14 mouse cellular contexts compared by ENCODE assay signal in genomic region chr7:45102441-45102840, GRCm38 (mm10). TPM values are rescaled to one million over a fixed set of nuclear protein-coding genes. Genes with fewer than 3 reads are reported as not detected.
A peak's percentile ranks its signal among the peaks of the same experiment; 100 is the strongest.
DNase-seq lines count a peak whose midpoint lies in the region; ATAC-seq and TF ChIP-seq lines count a peak whose summit lies in the region.
"Had no signal": no experiment of that assay in that cellular context is flagged by ENCODE, and none has a peak within 500 bp of the region (broad histone marks: within the 10 kb centered on the region; RNA-seq: fewer than 3 reads in every experiment).

No protein-coding gene starts in this region.

- peaks cover 8% of the 10 kb centered on the region; the same call in 1 of the 2 replicates for H3K36me3 ChIP-seq in kidney, embryonic 15.5 days
- no peaks in the 10 kb centered on the region; the same call in 1 of the 2 replicates for H3K36me3 ChIP-seq in liver, embryonic 12.5 days
- H3K36me3 ChIP-seq: limb, embryonic 12.5 days had no signal

- no peak for DNase-seq in gastrocnemius, adult 2 months
- no peak for DNase-seq in gastrocnemius, postnatal 25 days
- no peak for DNase-seq in kidney, postnatal 10 days
- no peak for DNase-seq in spleen, postnatal 10 days (ENCODE audit: low spot score in 2 of 2)
- DNase-seq in cerebellum, adult 9-10 months: no peak
- DNase-seq: cerebellum, adult 11-12 months; gastrocnemius, postnatal 10 days had no signal

- no peaks in the 10 kb centered on the region for H3K9me3 ChIP-seq in kidney, embryonic 15.5 days (replicated peaks)
- no peaks in the 10 kb centered on the region for H3K9me3 ChIP-seq in liver, embryonic 12.5 days (replicated peaks)
- H3K9me3 ChIP-seq: limb, embryonic 12.5 days had no signal

- no peak overlapping the region for H3K9ac ChIP-seq in kidney, embryonic 15.5 days
- H3K9ac ChIP-seq in liver, embryonic 12.5 days: no peak overlapping the region
- H3K9ac ChIP-seq: limb, embryonic 12.5 days had no signal

- peak overlapping the region; percentile 94 for H3K27ac ChIP-seq in gastrocnemius, adult 2 months
- peak overlapping the region; percentile 95 for H3K27ac ChIP-seq in kidney, embryonic 15.5 days
- peak overlapping the region; percentile 89 for H3K27ac ChIP-seq in brown adipose tissue, adult 24 weeks (replicated peaks; ENCODE audit: low read depth, low read length)
- no peak overlapping the region for H3K27ac ChIP-seq in liver, embryonic 12.5 days

- no peak for ATAC-seq in kidney, embryonic 15.5 days (replicated peaks; ENCODE audit: low FRiP score)
- ATAC-seq in liver, embryonic 12.5 days: no peak

- WGBS in kidney, embryonic 15.5 days: 65% methylated on average over 11 of the region's 11 CpGs
- WGBS in liver, embryonic 12.5 days (ENCODE audit: insufficient replicate concordance): 49% methylated on average over 11 of the region's 11 CpGs

- TF ChIP-seq CTCF in gastrocnemius, adult 2 months (IDR thresholded peaks at IDR 0.05): no peak

- H3K4me1 ChIP-seq in kidney, embryonic 15.5 days: peaks cover 41% of the 10 kb centered on the region
- H3K4me1 ChIP-seq in brown adipose tissue, adult 24 weeks (ENCODE audit: control insufficient read depth, insufficient read depth, insufficient read length, low read length): peaks cover 42% of the 10 kb centered on the region
- H3K4me1 ChIP-seq in liver, embryonic 12.5 days: peaks cover 30% of the 10 kb centered on the region

- peak overlapping the region; percentile 72 for H3K4me3 ChIP-seq in gastrocnemius, adult 2 months
- peak overlapping the region; percentile 43 for H3K4me3 ChIP-seq in kidney, embryonic 15.5 days (replicated peaks)
- peak overlapping the region; percentile 76 for H3K4me3 ChIP-seq in brown adipose tissue, adult 24 weeks (ENCODE audit: insufficient read depth, low read depth, low read length)
- no peak overlapping the region for H3K4me3 ChIP-seq in liver, embryonic 12.5 days
- H3K4me3 ChIP-seq: limb, embryonic 12.5 days had no signal

- intact Hi-C loops in gastrocnemius, adult 2 months (cut with DNase I): loop anchor here (2.0 kb wide), 1 partner anchor 20 kb away; no protein-coding TSS in a partner anchor

- no peaks in the 10 kb centered on the region for H3K27me3 ChIP-seq in kidney, embryonic 15.5 days
- H3K27me3 ChIP-seq in liver, embryonic 12.5 days (replicated peaks): 0 out of 2 replicates have a peak, but pooled peaks cover 3% of the 10 kb centered on the region
- H3K27me3 ChIP-seq: limb, embryonic 12.5 days had no signal

- H3K4me2 ChIP-seq in kidney, embryonic 15.5 days: peak overlapping the region; percentile 60
- H3K4me2 ChIP-seq in liver, embryonic 12.5 days: peak overlapping the region; percentile 50

RNA-seq across cellular contexts. Expression of gene Fcgrt, which starts 1.2 kb away (rescaled TPM):
- 10 to 100 TPM; 33.6 to 38.5 TPM for total RNA-seq in gastrocnemius, adult 2 months (2021)
- 10 to 100 TPM; 40.3 to 54.5 TPM for total RNA-seq in gastrocnemius, postnatal 25 days (2021)
- polyA plus RNA-seq in kidney, embryonic 15.5 days (2015; fragmentation: Nextera tagmentation; extraction: Ambion mirVana): 78.0 and 93.5 TPM in 2 replicates
- polyA plus RNA-seq in brown adipose tissue, adult 24 weeks (2012; ENCODE audit: insufficient read depth, insufficient read length, missing spikeins): 167 and 170 TPM in 2 replicates
- polyA plus RNA-seq in liver, embryonic 12.5 days (2016; fragmentation: Nextera tagmentation; extraction: Ambion mirVana): 26.6 and 26.9 TPM in 2 replicates

RNA-seq across cellular contexts. Expression of gene Rcn3, which starts 10.4 kb away (rescaled TPM):
- 10 to 100 TPM in 1 of 2 experiments, 1 to 10 TPM in 1; 7.2 to 20.2 TPM for total RNA-seq in gastrocnemius, adult 2 months (2021)
- total RNA-seq in gastrocnemius, postnatal 25 days (2021): 10 to 100 TPM; 24.0 to 32.8 TPM
- polyA plus RNA-seq in kidney, embryonic 15.5 days (2015; fragmentation: Nextera tagmentation; extraction: Ambion mirVana): 322 and 362 TPM in 2 replicates
- 12.7 and 16.4 TPM in 2 replicates for polyA plus RNA-seq in brown adipose tissue, adult 24 weeks (2012; ENCODE audit: insufficient read depth, insufficient read length, missing spikeins)
- 69.1 and 70.9 TPM in 2 replicates for polyA plus RNA-seq in liver, embryonic 12.5 days (2016; fragmentation: Nextera tagmentation; extraction: Ambion mirVana)

RNA-seq across cellular contexts. Expression of gene Rps11, which starts 21.8 kb away (rescaled TPM):
- 100 to 1,000 TPM; 457 to 518 TPM for total RNA-seq in gastrocnemius, adult 2 months (2021)
- total RNA-seq in gastrocnemius, postnatal 25 days (2021): 100 to 1,000 TPM; 413 to 448 TPM
- polyA plus RNA-seq in kidney, embryonic 15.5 days (2015; fragmentation: Nextera tagmentation; extraction: Ambion mirVana): 1,536 and 1,655 TPM in 2 replicates
- polyA plus RNA-seq in brown adipose tissue, adult 24 weeks (2012; ENCODE audit: insufficient read depth, insufficient read length, missing spikeins): 1,258 and 1,344 TPM in 2 replicates
- polyA plus RNA-seq in liver, embryonic 12.5 days (2016; fragmentation: Nextera tagmentation; extraction: Ambion mirVana): 1,421 and 1,491 TPM in 2 replicates

RNA-seq across cellular contexts. Expression of gene Rpl13a, which starts 26.1 kb away (rescaled TPM):
- total RNA-seq in gastrocnemius, adult 2 months (2021): 100 to 1,000 TPM; 552 to 624 TPM
- total RNA-seq in gastrocnemius, postnatal 25 days (2021): 100 to 1,000 TPM; 520 to 561 TPM
- polyA plus RNA-seq in kidney, embryonic 15.5 days (2015; fragmentation: Nextera tagmentation; extraction: Ambion mirVana): 1,248 and 1,360 TPM in 2 replicates
- polyA plus RNA-seq in brown adipose tissue, adult 24 weeks (2012; ENCODE audit: insufficient read depth, insufficient read length, missing spikeins): 1,142 and 1,278 TPM in 2 replicates
- 1,134 and 1,149 TPM in 2 replicates for polyA plus RNA-seq in liver, embryonic 12.5 days (2016; fragmentation: Nextera tagmentation; extraction: Ambion mirVana)

RNA-seq across cellular contexts. Expression of gene Gm45713, which starts 33.6 kb away (rescaled TPM):
- total RNA-seq in gastrocnemius, adult 2 months (2021): under 1 TPM in 1 of 2 experiments, not detected in 1; 0.26 TPM
- total RNA-seq in gastrocnemius, postnatal 25 days (2021): not detected
- polyA plus RNA-seq in kidney, embryonic 15.5 days (2015; fragmentation: Nextera tagmentation; extraction: Ambion mirVana): 0.44 TPM in 1 of 2 replicates, not detected in the other
- polyA plus RNA-seq in brown adipose tissue, adult 24 weeks (2012; ENCODE audit: insufficient read depth, insufficient read length, missing spikeins): not detected in 2 replicates
- 0.27 and 0.59 TPM in 2 replicates for polyA plus RNA-seq in liver, embryonic 12.5 days (2016; fragmentation: Nextera tagmentation; extraction: Ambion mirVana)
- total RNA-seq: adrenal gland, adult 18-20 months; gastrocnemius, postnatal 10 days; monocyte, adult 5-6 weeks had no signal
- polyA plus RNA-seq: erythroblast, embryonic 14.5 days; limb, embryonic 12.5 days had no signal
